Mouse (Mus musculus): ENCODE measurements around the gene Lclat1.
A peak's percentile ranks its signal among the peaks of the same experiment; 100 is the strongest.
"Not testable (repeated sequence)": the region's sequence is repeated elsewhere in the genome, so short reads cannot be mapped to it uniquely, and the experiment has no call there.

Lclat1 gene

GRCm38 (mm10) chr17:73238501-73238900 lies 130.7 kb downstream of the Lclat1 start:
- DNase-seq (ENCODE audit: low spot score in 2 of 2): no peak

GRCm38 (mm10) chr17:73241085-73241848 lies 133.5 kb downstream of the Lclat1 start:
- DNase-seq (ENCODE audit: low spot score in 2 of 2): no peak

- no peak for DNase-seq (ENCODE audit: low spot score in 2 of 2)
Measured at GRCm38 (mm10) chr17:73243676-73244075, 135.9 kb downstream of the Lclat1 start.

GRCm38 (mm10) chr17:73244596-73244995 lies 136.8 kb downstream of the Lclat1 start:
- DNase-seq (ENCODE audit: low spot score in 2 of 2): no peak

GRCm38 (mm10) chr17:73245089-73245684 lies 137.4 kb downstream of the Lclat1 start:
- DNase-seq (ENCODE audit: low spot score in 2 of 2): peak in 1 of 2 experiments; percentile 8

GRCm38 (mm10) chr17:73246036-73246435 lies 138.3 kb downstream of the Lclat1 start:
- DNase-seq (ENCODE audit: low spot score in 2 of 2): no peak

- no peak for DNase-seq (ENCODE audit: low spot score in 2 of 2)
Measured at GRCm38 (mm10) chr17:73246926-73247325, 139.1 kb downstream of the Lclat1 start.

- no peak for DNase-seq (ENCODE audit: low spot score in 2 of 2)
Measured at GRCm38 (mm10) chr17:73247758-73248157, 140.0 kb downstream of the Lclat1 start.

GRCm38 (mm10) chr17:73250488-73251141 lies 142.8 kb downstream of the Lclat1 start:
- no peak for DNase-seq (ENCODE audit: low spot score in 2 of 2)

- no peak for DNase-seq (ENCODE audit: low spot score in 2 of 2)
Measured at GRCm38 (mm10) chr17:73251142-73251502, 143.3 kb downstream of the Lclat1 start.

GRCm38 (mm10) chr17:73251812-73252608 lies 144.2 kb downstream of the Lclat1 start:
- DNase-seq (ENCODE audit: low spot score in 2 of 2): no peak

GRCm38 (mm10) chr17:73253291-73253969 lies 145.6 kb downstream of the Lclat1 start:
- DNase-seq (ENCODE audit: low spot score in 2 of 2): no peak

GRCm38 (mm10) chr17:73255801-73256200 lies 148.0 kb downstream of the Lclat1 start:
- DNase-seq (ENCODE audit: low spot score in 2 of 2): no peak

GRCm38 (mm10) chr17:73258620-73259019 lies 150.8 kb downstream of the Lclat1 start:
- peak in 1 of 2 experiments; percentile 2 for DNase-seq (ENCODE audit: low spot score in 2 of 2)

- not testable (repeated sequence) for DNase-seq (ENCODE audit: low spot score in 2 of 2)
Measured at GRCm38 (mm10) chr17:73259258-73259657, 151.5 kb downstream of the Lclat1 start.

GRCm38 (mm10) chr17:73262558-73262957 lies 154.8 kb downstream of the Lclat1 start:
- no peak for DNase-seq (ENCODE audit: low spot score in 2 of 2)

GRCm38 (mm10) chr17:73263077-73263501 lies 155.3 kb downstream of the Lclat1 start:
- peak in 1 of 2 experiments; percentile 30 for DNase-seq (ENCODE audit: low spot score in 2 of 2)

GRCm38 (mm10) chr17:73270871-73271796 lies 163.3 kb downstream of the Lclat1 start:
- no peak for DNase-seq (ENCODE audit: low spot score in 2 of 2)

GRCm38 (mm10) chr17:73271797-73272600 lies 164.2 kb downstream of the Lclat1 start:
- no peak for DNase-seq (ENCODE audit: low spot score in 2 of 2)

Data from urinary bladder, postnatal 36 days (tissue).